Mouse (Mus musculus): Measurements from ENCODE around the gene Gpr141.
"Not testable (repeated sequence)": the region's sequence is repeated elsewhere in the genome, so short reads cannot be mapped to it uniquely, and the experiment has no call there.

The Gpr141 gene

GRCm38 (mm10) chr13:19824071-19824470 is at the start of gene Gpr141:
TSS of gene Gpr141 (minus strand) at chr13:19824257.
- no peak for DNase-seq (ENCODE audit: low spot score)

DNA sequence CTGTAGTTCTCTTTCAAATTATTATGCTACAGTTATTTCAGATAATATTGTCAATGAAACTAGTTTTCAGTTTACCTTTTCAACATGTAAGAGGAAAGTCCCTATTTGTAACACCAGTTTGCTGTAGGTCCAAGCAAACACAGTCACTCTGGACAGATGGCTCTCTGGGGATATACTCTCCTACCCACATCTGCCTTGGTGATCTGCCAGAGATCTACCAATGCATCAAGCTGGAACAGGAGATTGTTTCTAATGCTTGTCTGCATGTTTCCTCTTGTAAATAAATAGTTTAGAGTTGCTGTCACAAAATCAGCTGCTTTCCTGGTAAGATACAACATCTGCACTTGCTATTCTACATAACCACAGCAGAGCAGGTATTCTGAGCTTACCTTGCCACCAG is 40.2 kb upstream of the Gpr141 start:
- DNase-seq (ENCODE audit: low spot score) = no peak

- DNase-seq (ENCODE audit: low spot score) = peak; percentile 5
These were observed 30.7 kb upstream of the Gpr141 start for GRCm38 (mm10) chr13:19854629-19855333.

GRCm38 (mm10) chr13:19854049-19854448 is 30.0 kb upstream of the Gpr141 start:
- DNase-seq (ENCODE audit: low spot score) = no peak

DNA sequence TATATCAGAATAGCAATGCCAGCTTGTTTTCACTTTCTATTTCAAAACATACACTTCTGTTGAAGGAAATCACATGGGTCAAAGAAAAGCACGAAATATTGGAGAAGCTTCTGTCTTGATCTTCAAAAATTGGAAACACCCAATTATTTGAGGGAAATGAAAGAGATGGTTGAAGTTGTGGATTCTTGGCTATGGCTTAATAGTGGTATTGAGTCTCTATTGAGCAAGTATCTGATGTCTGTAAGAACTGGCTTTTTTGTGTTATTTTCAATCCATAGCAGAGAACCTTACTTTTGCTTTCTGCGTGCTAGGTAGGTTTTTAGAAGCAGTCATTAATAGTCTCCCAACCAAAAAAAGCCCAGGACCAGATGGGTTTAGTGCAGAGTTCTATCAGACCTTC is 19.4 kb upstream of the Gpr141 start:
- DNase-seq (ENCODE audit: low spot score) = no peak

GRCm38 (mm10) chr13:19842707-19843106 is 18.6 kb upstream of the Gpr141 start:
- DNase-seq (ENCODE audit: low spot score) = no peak

- DNase-seq (ENCODE audit: low spot score) = no peak
These were observed 17.6 kb upstream of the Gpr141 start for GRCm38 (mm10) chr13:19841615-19842014.

DNA sequence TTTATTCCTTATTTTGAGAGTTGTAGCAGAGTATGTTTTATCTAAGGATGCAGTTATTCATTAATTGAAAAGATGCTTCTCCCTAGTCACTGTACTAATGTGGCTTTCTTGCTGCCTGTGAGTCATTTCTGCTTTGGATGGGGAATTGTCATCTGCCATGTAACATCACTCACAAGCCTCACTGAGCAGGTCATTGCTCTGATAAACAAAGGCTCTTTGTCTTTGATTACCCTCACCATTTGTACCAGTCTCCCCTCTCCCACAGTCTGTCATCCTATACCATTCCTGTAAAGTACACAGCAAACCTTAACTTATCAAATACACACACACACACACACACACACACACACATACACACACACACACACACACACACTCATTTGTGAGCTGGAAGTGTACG is 16.1 kb upstream of the Gpr141 start:
- DNase-seq (ENCODE audit: low spot score) = no peak

DNA sequence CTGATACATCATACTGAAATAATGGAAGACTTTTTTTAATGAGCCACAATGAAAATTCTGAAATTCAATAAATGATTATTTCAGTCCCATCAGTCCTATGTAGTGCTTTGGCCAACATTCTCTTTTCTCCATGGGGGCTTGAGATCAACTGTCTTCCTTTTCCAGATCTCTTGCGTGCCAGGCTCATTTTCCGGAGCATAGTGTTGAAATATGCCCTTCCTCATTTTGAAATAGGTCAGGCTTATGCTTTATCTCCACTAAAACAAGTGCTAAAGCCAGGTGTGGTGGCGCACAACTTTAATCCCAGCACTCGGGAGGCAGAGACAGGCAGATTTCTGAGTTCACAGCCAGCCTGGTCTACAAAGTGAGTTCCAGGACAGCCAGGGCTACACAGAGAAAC is 6.5 kb upstream of the Gpr141 start:
- DNase-seq (ENCODE audit: low spot score) = no peak

- no peak for DNase-seq (ENCODE audit: low spot score)
These were observed 4.0 kb upstream of the Gpr141 start for GRCm38 (mm10) chr13:19828095-19828494.

- no peak for DNase-seq (ENCODE audit: low spot score)
These were observed 2.4 kb downstream of the Gpr141 start for GRCm38 (mm10) chr13:19821639-19822038.

GRCm38 (mm10) chr13:19819926-19820325 is 4.1 kb downstream of the Gpr141 start:
- DNase-seq (ENCODE audit: low spot score) = no peak

DNA sequence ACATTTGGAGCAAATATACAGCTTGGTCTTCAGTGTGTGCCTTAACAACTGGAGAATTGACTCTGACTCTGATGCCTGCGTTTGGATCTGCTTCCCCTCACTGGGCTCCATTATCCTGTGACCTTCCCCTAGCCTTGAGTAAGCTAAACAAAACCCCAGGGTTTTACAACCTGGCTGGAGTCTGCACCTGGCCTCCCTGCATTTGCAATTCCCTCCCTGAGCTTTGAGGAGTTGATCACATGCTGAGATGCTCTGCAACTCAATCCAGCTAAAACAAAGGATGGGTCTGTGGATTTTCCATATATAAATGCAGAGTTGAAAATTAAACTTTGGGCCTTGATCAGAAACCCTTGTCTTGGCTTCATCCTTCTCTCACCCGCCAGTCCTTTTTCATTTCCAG is 4.8 kb downstream of the Gpr141 start:
- no peak for DNase-seq (ENCODE audit: low spot score)

DNA sequence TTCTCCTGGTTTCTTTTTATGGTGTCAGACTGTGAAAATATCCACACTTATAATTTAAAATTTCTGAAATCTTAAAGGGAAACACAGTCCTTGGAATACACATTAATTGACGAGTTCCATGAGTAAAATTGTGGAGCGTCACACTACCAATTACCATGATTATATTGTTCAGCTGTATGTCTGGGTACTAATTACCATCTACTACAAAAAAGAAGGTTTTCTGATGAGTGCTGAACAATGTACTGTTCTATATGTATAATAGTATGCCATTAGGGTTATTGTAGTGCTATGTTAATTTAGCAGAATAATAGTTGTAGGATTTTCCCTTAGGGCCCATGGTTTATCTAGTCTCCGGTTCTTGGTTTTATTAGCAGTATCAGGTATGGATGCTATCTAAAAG is 29.1 kb downstream of the Gpr141 start:
- DNase-seq (ENCODE audit: low spot score) = no peak

- DNase-seq (ENCODE audit: low spot score) = no peak
These were observed 29.6 kb downstream of the Gpr141 start for GRCm38 (mm10) chr13:19794486-19794885.

DNA sequence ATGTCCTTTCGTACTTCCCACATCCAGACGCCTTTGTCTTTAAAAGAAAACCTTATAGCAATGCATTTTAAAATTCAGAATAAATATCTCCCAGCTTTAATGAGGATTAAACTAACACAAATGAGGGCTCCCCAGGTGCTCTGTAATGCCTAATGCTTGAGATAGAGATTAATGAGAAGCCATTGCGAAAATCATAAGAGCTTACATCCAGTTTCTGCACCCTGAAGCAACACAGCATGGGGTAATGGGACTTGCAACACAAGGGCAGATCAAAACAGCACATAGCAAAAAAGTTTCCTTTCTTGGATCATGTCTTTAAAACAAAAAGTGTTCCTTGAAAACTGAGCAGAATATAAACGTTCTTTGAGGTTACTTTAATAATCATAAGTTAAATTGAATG is 30.3 kb downstream of the Gpr141 start:
- no peak for DNase-seq (ENCODE audit: low spot score)

DNA sequence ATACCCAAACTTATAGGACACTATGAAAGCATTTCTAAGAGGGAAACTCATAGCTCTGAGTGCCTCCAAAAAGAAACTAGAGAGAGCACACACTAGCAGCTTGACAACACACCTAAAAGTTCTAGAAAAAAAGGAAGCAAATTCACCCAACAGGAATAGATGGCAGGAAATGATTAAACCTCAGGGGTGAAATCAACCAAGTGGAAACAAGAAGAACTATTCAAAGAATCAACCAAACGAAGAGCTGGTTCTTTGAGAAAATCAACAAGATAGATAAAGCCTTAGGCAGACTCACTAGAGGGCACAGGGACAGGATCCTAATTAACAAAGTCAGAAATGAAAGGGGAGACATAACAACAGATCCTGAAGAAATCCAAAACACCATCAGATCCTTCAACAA is 36.1 kb downstream of the Gpr141 start:
- not testable (repeated sequence) for DNase-seq (ENCODE audit: low spot score)

GRCm38 (mm10) chr13:19770163-19770562 is 53.9 kb downstream of the Gpr141 start:
- DNase-seq (ENCODE audit: low spot score) = no peak

GRCm38 (mm10) chr13:19767202-19767601 is 56.9 kb downstream of the Gpr141 start:
- DNase-seq (ENCODE audit: low spot score) = no peak

DNA sequence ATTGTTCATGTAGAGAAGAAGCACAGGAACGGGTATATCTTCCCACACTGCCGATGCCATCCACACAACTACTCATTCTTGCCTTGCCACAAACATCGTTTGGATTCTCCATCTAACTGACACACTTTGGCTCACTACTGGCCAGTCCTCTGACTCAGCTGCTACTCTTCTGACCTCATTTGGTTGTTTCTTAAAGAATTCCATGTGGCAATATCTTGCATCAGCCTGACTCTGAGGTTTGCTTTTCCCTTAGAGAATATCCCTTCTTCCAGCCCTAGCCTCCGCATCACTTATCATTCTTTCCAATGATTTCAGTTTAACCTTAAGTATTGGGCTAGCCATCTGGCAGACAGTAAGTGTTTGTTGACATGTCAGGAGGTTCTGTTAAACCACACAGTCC is 59.8 kb downstream of the Gpr141 start:
- no peak for DNase-seq (ENCODE audit: low spot score)

- no peak for DNase-seq (ENCODE audit: low spot score)
These were observed 60.8 kb downstream of the Gpr141 start for GRCm38 (mm10) chr13:19763211-19763610.

DNA sequence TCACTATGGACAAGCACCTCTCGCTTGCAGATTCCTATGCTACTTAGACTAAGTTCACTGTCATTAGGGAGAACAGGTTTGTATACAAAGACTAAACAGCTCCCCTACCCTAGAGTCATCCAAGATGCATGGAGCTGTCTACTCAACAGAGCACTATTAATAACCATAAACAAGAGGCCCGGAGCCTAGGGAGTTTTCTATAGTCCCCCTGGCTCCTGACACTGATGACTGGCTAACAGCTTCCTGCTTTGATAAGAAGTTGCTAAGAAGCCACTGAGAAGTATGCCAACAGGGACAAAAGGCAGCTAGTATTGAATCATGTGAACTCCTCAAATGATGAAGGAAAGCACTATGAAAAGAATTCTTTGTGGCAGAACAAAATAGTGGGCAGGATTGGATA is 78.3 kb downstream of the Gpr141 start:
- DNase-seq (ENCODE audit: low spot score) = no peak

DNA sequence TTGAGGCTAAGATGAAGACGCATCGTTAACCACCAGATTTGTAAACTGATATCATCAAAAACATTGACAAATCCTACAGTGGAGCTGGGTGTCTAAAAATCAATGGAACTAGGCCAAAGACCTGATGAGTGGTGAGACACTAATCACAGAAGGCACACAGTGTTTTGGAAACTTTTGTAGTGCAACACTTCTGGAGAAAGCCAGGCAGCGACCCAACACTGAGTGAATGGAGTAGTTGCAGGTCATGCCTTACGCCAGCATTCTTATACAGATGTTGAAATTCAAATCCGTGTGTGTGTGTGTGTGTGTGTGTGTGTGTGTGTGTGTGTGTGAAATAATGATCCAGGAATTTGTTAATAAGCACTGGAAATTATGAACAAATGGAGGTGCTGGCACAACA is 79.5 kb downstream of the Gpr141 start:
- DNase-seq (ENCODE audit: low spot score) = no peak

DNA sequence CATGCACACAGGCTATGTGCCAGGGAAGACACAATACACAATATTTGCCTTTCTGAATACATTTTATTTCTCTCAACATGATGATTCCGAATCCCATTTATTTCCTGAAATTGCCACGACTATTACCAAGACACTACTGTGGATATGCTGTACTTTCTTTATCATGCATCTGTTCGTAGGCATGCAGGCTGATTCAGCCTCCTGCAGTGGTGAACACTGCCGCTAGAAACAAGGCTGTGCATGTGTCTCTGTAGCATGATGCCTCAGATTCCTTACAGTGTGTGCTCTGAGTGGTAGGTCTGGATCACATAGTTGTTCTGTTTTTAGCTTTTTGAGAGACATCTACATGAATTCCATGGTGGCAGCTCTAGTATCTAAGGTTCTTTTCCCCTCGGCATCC is 89.5 kb downstream of the Gpr141 start:
- DNase-seq (ENCODE audit: low spot score) = no peak

DNA sequence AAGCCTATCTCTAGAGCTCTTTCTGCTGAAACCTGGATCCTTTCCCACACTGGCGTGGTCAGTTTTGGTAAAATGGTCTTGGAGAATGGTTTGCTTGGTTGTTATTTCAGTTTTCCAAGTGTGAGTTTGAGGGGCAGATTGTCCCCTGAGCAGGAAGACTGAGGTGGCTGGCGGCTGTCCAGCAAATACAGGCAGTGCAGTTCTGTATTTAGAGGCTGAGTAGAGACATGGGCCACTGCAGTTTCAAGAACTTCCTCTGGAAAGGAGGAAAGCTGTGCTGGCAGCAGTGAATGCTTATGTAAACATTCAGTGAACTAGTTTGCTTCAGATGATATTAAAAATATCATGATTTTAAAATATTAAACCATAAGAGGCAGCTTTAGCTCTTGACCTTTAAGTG is 93.2 kb downstream of the Gpr141 start:
- DNase-seq (ENCODE audit: low spot score) = peak; percentile 14
